Mouse (Mus musculus): ENCODE measurements around the gene Pde6g. TPM values are rescaled to one million over a fixed set of nuclear protein-coding genes. Genes with fewer than 3 reads are reported as not detected.
A peak's percentile ranks its signal among the peaks of the same experiment; 100 is the strongest.

Gene Pde6g
- polyA plus RNA-seq, 1 experiment, result not detected

DNA sequence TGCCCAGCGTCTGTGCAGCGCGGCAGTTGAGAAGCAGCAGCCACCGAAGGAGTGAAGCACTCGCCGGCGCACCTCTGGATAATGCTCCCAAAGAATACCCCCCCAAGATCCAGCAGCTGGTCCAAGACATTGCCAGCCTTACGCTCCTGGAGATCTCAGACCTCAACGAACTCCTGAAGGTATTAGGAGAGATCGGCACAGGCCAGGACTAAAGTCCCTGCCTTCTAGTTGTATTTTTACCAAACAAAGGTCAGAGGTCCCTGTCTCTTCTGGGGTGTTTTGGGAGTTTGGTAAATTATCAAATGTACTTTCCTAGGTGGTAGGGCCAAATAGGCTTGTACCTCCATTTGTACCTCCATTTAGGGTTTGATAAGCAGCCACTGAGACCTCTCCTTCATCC, 32.0 kb upstream of the Pde6g start:
- Histone ChIP-seq H3K4me3 (replicated peaks; ENCODE audit: control insufficient read depth, low read depth, low read length) (peak overlapping the region; percentile 72), H3K27ac (ENCODE audit: control insufficient read depth, insufficient read depth, low read depth, low read length, poor library complexity) (no peak overlapping the region), H3K4me1 (ENCODE audit: control insufficient read depth, insufficient read depth, low read length) (no peaks in the 10 kb centered on the region)
- no peak for TF ChIP-seq CTCF (IDR thresholded peaks at IDR 0.05; ENCODE audit: control insufficient read depth, insufficient read depth, low read length)
- TF ChIP-seq POLR2A (IDR thresholded peaks at IDR 0.05; ENCODE audit: borderline replicate concordance, control insufficient read depth, low read depth, low read length), result no peak
- WGBS, result 10% methylated on average over 10 of the region's 10 CpGs

DNA sequence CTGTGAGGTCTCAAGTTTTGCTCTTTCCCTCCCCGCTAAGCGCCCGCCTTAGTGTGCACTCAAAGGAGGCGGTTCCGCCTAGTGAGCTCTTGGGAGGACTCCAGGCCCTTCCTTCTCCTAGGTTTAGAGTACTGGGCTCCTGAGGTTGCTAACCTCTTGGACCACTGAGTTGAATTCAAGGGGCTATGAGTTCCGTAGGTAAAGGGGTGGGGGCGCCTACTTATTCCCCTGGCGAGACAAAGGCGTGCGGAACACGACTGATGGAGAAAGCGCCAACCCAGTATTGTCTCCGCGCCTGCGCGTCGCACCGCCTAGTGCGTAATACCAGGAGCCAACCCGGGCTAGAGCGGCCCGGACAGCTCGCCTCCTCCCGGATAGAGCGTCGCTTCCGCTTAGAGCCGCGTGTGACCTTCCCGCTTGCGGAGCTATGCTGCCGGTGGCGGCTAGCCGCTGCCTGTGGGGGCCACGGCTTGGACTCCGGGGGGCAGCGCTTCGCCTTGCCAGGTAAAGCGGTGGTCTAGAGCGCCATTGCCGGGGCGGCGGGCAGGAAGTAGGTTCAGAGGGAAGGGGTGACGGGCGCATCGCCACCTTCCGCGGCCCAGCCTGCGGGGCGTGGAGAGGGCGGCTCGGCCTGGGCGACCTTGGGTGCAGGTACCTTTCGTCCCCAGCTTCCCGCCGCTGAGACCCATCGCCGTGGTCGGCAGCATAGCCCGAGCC, 31.1 kb upstream of the Pde6g start, which contains the start of gene Mrpl12:
Gene Mrpl12, plus strand, starts transcription at position 349 of the 717 bp plus-strand sequence.
- H3K4me1 ChIP-seq (ENCODE audit: control insufficient read depth, insufficient read depth, low read length), result no peaks in the 10 kb centered on the region

DNA sequence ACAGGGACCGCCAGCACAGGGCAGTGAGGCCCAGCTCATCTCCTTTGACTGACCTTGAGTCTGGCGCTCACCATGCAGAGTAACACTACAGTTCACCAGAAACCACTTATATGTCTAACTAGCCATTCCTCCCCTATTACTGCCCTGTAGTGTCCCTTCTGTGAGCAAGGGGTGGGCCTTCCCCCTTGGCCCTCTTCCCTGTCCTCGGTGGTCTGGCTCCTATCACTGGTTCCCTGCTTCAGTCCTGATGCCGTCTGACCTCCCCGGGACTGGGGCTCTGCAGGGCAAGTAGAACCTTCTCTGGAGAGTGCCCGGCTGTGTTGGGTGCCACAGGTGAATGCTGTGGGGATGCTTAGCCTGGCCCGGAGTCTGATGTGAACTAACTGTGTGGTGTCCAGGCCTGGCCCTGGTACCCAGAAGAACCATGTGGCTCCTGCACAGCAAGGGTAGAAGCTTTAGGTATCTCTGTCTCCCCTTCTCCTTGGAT, 30.2 kb upstream of the Pde6g start:
- H3K27ac ChIP-seq (ENCODE audit: control insufficient read depth, insufficient read depth, low read depth, low read length, poor library complexity), result no peak overlapping the region
- H3K4me1 ChIP-seq (ENCODE audit: control insufficient read depth, insufficient read depth, low read length), result no peaks in the 10 kb centered on the region

More for the DNA sequence above, 31.1 kb upstream of the Pde6g start, which contains the start of gene Mrpl12:
- Histone ChIP-seq H3K4me3 (replicated peaks; ENCODE audit: control insufficient read depth, low read depth, low read length) (peak within 1 kb of the TSS; percentile 72), H3K27ac (ENCODE audit: control insufficient read depth, insufficient read depth, low read depth, low read length, poor library complexity) (peak within 1 kb of the TSS; percentile 37)
- under 1% methylated on average over 60 of the region's 60 CpGs for WGBS
- TF ChIP-seq CTCF (IDR thresholded peaks at IDR 0.05; ENCODE audit: control insufficient read depth, insufficient read depth, low read length) (no peak), POLR2A (IDR thresholded peaks at IDR 0.05; ENCODE audit: borderline replicate concordance, control insufficient read depth, low read depth, low read length) (peak; percentile 73)

DNA sequence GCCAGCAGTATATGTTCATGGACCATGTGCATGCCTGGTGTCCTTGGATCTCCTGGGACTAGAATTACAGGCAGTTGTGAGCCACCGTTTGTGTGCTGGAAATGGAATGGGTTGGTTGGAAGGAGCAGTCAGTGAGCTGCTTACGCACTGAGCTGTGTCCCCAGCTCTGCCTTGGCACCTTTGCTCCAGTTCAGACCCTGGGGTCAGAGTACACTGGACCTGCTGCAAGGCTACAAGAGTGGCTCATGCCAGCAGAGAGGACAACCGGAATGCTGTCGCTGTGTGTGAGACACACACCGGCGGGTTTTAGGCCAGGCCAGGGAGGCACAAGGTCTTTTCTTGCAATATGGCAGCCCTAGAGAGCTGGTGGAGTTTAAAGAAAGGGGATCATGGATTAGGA, 18.8 kb upstream of the Pde6g start:
- Histone ChIP-seq H3K4me3 (replicated peaks; ENCODE audit: control insufficient read depth, low read depth, low read length) (no peak overlapping the region), H3K4me1 (ENCODE audit: control insufficient read depth, insufficient read depth, low read length) (peaks cover 1% of the 10 kb centered on the region; the same call in 1 of the 2 replicates), H3K27ac (ENCODE audit: control insufficient read depth, insufficient read depth, low read depth, low read length, poor library complexity) (no peak overlapping the region)
- 96% methylated on average over 6 of the region's 6 CpGs for WGBS
- no peak for TF ChIP-seq POLR2A (IDR thresholded peaks at IDR 0.05; ENCODE audit: borderline replicate concordance, control insufficient read depth, low read depth, low read length)
- no peak for TF ChIP-seq CTCF (IDR thresholded peaks at IDR 0.05; ENCODE audit: control insufficient read depth, insufficient read depth, low read length)

More for the DNA sequence above, 30.2 kb upstream of the Pde6g start:
- H3K4me3 ChIP-seq (replicated peaks; ENCODE audit: control insufficient read depth, low read depth, low read length), result no peak overlapping the region
- TF ChIP-seq CTCF (IDR thresholded peaks at IDR 0.05; ENCODE audit: control insufficient read depth, insufficient read depth, low read length) (no peak), POLR2A (IDR thresholded peaks at IDR 0.05; ENCODE audit: borderline replicate concordance, control insufficient read depth, low read depth, low read length) (no peak)
- WGBS, result 85% methylated on average over 7 of the region's 7 CpGs

DNA sequence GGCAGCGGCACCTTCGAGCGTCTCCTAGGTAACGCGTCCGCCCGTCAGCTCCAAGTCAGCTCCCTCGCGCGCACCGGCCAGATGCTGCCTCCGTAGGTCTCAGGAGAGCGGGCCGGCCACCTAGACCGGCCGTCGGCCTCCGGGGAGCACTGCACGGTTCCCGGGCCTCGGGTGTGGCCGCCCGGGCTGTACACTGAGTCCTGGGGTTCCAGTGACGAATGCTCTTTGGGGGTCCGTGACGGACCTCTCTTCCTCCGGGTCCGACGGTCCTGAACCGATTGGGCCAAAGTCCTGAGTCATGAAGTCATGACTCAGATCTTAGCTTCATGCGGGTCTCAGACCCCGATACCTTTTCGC, 14.4 kb upstream of the Pde6g start:
- WGBS, result under 1% methylated on average over 33 of the region's 33 CpGs
- TF ChIP-seq CTCF (IDR thresholded peaks at IDR 0.05; ENCODE audit: control insufficient read depth, insufficient read depth, low read length) (no peak), POLR2A (IDR thresholded peaks at IDR 0.05; ENCODE audit: borderline replicate concordance, control insufficient read depth, low read depth, low read length) (no peak)
- peak overlapping the region; percentile 94 for H3K4me3 ChIP-seq (replicated peaks; ENCODE audit: control insufficient read depth, low read depth, low read length)
- H3K27ac ChIP-seq (ENCODE audit: control insufficient read depth, insufficient read depth, low read depth, low read length, poor library complexity), result peak overlapping the region; percentile 74
- peaks cover 3% of the 10 kb centered on the region; the same call in 1 of the 2 replicates for H3K4me1 ChIP-seq (ENCODE audit: control insufficient read depth, insufficient read depth, low read length)

DNA sequence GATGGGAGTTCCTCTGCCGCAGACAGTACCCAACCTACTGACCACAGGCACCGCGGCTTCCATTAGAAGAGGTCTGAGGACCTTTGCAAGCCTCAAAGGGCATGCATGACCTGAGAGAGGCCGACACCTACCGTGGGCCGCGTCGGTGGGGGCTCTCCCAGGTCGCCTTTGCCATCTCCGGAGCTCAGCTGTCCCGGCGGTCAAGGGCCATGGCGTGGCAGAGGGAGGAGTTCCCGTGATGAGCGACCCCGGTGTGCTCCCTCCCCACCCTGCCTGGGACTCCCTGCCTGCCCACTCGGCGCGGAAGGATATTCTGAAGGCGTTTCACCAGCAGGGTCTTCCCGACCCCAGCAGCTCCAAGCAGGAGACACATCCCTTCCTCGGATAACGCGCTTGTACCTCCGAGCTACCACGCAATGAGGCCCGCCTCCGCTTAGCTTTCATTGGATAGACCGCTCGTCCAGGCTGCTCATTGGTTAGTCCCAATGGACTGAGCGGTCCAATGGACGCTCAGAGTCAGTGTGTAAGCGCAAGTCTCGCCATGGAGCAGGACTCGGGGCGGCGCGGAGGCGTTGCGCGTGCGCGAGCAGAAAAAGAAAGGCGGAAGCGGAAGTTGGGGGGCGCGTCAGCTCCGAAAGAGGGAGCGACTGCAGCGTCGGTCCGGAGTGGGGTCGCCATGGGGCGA, 13.9 kb upstream of the Pde6g start, which contains the start of gene Arl16:
Gene Arl16, minus strand, starts transcription at position 557 of the 685 bp plus-strand sequence.
- Histone ChIP-seq H3K27ac (ENCODE audit: control insufficient read depth, insufficient read depth, low read depth, low read length, poor library complexity) (peak within 1 kb of the TSS; percentile 74), H3K4me3 (replicated peaks; ENCODE audit: control insufficient read depth, low read depth, low read length) (peak within 1 kb of the TSS; percentile 94), H3K4me1 (ENCODE audit: control insufficient read depth, insufficient read depth, low read length) (peaks cover 3% of the 10 kb centered on the region; the same call in 1 of the 2 replicates)
- peak; percentile 67 for TF ChIP-seq POLR2A (IDR thresholded peaks at IDR 0.05; ENCODE audit: borderline replicate concordance, control insufficient read depth, low read depth, low read length)
- no peak for TF ChIP-seq CTCF (IDR thresholded peaks at IDR 0.05; ENCODE audit: control insufficient read depth, insufficient read depth, low read length)
- under 1% methylated on average over 54 of the region's 54 CpGs for WGBS

DNA sequence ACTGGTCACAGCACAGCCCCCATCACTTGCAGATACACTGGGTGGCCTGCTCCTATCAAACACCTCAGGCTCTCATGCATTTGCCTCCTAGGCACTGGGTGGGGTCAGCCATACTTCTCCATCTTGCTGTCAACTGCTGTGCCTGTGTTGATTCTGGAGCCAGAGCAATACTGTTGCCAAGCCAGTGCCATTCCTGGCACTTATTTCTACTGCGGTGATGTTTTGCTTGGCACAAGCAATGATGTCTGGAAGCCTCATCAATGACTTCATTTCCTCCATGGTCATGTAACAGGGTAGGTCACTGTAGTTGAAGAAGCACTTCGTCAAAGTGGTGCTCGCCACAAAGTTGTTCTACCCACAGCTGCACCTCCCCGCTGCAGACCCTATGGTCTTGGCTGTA, 12.2 kb upstream of the Pde6g start:
- TF ChIP-seq CTCF (IDR thresholded peaks at IDR 0.05; ENCODE audit: control insufficient read depth, insufficient read depth, low read length) (no peak), POLR2A (IDR thresholded peaks at IDR 0.05; ENCODE audit: borderline replicate concordance, control insufficient read depth, low read depth, low read length) (no peak)
- WGBS, result 85% methylated on average over 4 of the region's 4 CpGs
- no peak overlapping the region for H3K4me3 ChIP-seq (replicated peaks; ENCODE audit: control insufficient read depth, low read depth, low read length)

DNA sequence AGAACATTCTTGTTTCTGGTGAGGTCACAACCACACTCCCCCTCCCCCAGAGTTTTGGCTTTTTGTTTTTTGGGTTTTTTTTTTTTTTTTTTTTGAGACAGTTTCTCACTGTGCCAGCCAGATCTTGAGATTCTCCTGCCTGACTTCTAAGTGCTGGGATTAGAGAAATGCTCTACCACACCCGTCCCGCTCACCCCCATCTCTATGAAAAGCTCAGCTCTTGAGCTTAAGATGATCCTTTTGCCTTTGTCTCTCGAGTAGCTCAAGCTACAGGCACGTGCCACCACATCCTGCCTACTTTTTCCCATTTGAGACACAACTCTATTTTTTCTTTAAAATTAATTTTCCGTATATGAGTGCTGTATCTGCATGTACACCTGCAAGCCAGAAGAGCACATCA, 11.1 kb upstream of the Pde6g start:
- WGBS, result 80% methylated on average over 5 of the region's 5 CpGs
- Histone ChIP-seq H3K4me1 (ENCODE audit: control insufficient read depth, insufficient read depth, low read length) (peaks cover 3% of the 10 kb centered on the region; the same call in 1 of the 2 replicates), H3K4me3 (replicated peaks; ENCODE audit: control insufficient read depth, low read depth, low read length) (no peak overlapping the region), H3K27ac (ENCODE audit: control insufficient read depth, insufficient read depth, low read depth, low read length, poor library complexity) (no peak overlapping the region)
- TF ChIP-seq CTCF (IDR thresholded peaks at IDR 0.05; ENCODE audit: control insufficient read depth, insufficient read depth, low read length) (no peak), POLR2A (IDR thresholded peaks at IDR 0.05; ENCODE audit: borderline replicate concordance, control insufficient read depth, low read depth, low read length) (no peak)

More for the DNA sequence above, 12.2 kb upstream of the Pde6g start:
- H3K27ac ChIP-seq (ENCODE audit: control insufficient read depth, insufficient read depth, low read depth, low read length, poor library complexity), result no peak overlapping the region
- H3K4me1 ChIP-seq (ENCODE audit: control insufficient read depth, insufficient read depth, low read length), result peaks cover 3% of the 10 kb centered on the region; the same call in 1 of the 2 replicates

Data from bone marrow, adult 2 months (tissue).